In genomic region chr14:116209045-116209444, GRCm38 (mm10) we compare ENCODE assay signal across 11 mouse cellular contexts.
A peak's percentile ranks its signal among the peaks of the same experiment; 100 is the strongest.
DNase-seq lines count a peak whose midpoint lies in the region.
"Had no signal": no experiment of that assay in that cellular context is flagged by ENCODE, and none has a peak within 500 bp of the region (broad histone marks: within the 10 kb centered on the region; RNA-seq: fewer than 3 reads in every experiment).

No protein-coding gene starts in this region.

- peak; percentile 19 to 59 for DNase-seq in left cerebral cortex, adult 18-20 months (ENCODE audit: low spot score in 2 of 2)
- no peak for DNase-seq in left cerebral cortex, postnatal 10 days (ENCODE audit: extremely low spot score in 1 of 2, low spot score in 2 of 2)
- DNase-seq in embryo, embryonic 11.5 days (ENCODE audit: low read depth, low spot score), result peak; percentile 23
- DNase-seq in frontal cortex, postnatal 36 days (ENCODE audit: low spot score in 2 of 2), result peak; percentile 9 to 55
- peak; percentile 28 to 62 for DNase-seq in lung, postnatal 4 days
- no peak for DNase-seq in urinary bladder, adult 2 months (ENCODE audit: low spot score)
- DNase-seq in MN1 (ENCODE audit: low spot score), result no peak
- no peak for DNase-seq in thymus, postnatal 14 days
- DNase-seq: cerebellum, postnatal 14 days; layer of hippocampus, adult 9-11 months; liver, postnatal 0 days had no signal

- intact Hi-C loops in left cerebral cortex, postnatal 10 days (cut with DNase I), result no loop called here

Comparison
In these comparisons a context has a peak if more than half of its experiments do, and no peak if none do; other contexts are left out.
1. DNase-seq: peak in left cerebral cortex, adult 18-20 months (2 of 2), embryo, embryonic 11.5 days (single experiment), frontal cortex, postnatal 36 days (2 of 2) and lung, postnatal 4 days (2 of 2); none in left cerebral cortex, postnatal 10 days (0 of 2), urinary bladder, adult 2 months (single experiment), MN1 (single experiment) and thymus, postnatal 14 days (single experiment).